Mouse (Mus musculus): ENCODE measurements around the gene Fgfr2. TPM values are rescaled to one million over a fixed set of nuclear protein-coding genes. Genes with fewer than 3 reads are reported as not detected.

Gene Fgfr2
- polyA plus RNA-seq, 1 experiment from 2014 or later: 24.9 TPM

GRCm38 (mm10) chr7:131545701-131546385 lies 1577.3 kb downstream of the Fgfr2 start:
- Histone ChIP-seq H3K36me3 (ENCODE audit: control insufficient read depth, insufficient read depth, low read length) (no peaks in the 10 kb centered on the region), H3K9ac (ENCODE audit: low read depth, low read length) (no peak overlapping the region), H3K27ac (ENCODE audit: low read depth, low read length) (no peak overlapping the region), H3K27me3 (ENCODE audit: control insufficient read depth, insufficient read depth, low read length) (peaks cover 96% of the 10 kb centered on the region), H3K4me1 (ENCODE audit: control insufficient read depth, insufficient read depth, low read length) (peaks cover 20% of the 10 kb centered on the region), H3K4me3 (ENCODE audit: low read depth, low read length) (no peak overlapping the region), H3K9me3 (replicated peaks; ENCODE audit: control insufficient read depth, low read length) (no peaks in the 10 kb centered on the region), H3K4me2 (no peak overlapping the region)
- 3% methylated on average over 13 of the region's 13 CpGs for WGBS (ENCODE audit: insufficient replicate concordance)
- ATAC-seq (replicated peaks; ENCODE audit: insufficient number of reproducible peaks, low FRiP score, low TSS enrichment): no peak

GRCm38 (mm10) chr7:131544871-131545270 lies 1578.3 kb downstream of the Fgfr2 start:
- ATAC-seq (replicated peaks; ENCODE audit: insufficient number of reproducible peaks, low FRiP score, low TSS enrichment): no peak
- Histone ChIP-seq H3K9me3 (replicated peaks; ENCODE audit: control insufficient read depth, low read length) (no peaks in the 10 kb centered on the region), H3K27ac (ENCODE audit: low read depth, low read length) (no peak overlapping the region), H3K4me2 (no peak overlapping the region), H3K36me3 (ENCODE audit: control insufficient read depth, insufficient read depth, low read length) (no peaks in the 10 kb centered on the region), H3K4me3 (ENCODE audit: low read depth, low read length) (no peak overlapping the region), H3K4me1 (ENCODE audit: control insufficient read depth, insufficient read depth, low read length) (peaks cover 20% of the 10 kb centered on the region), H3K27me3 (ENCODE audit: control insufficient read depth, insufficient read depth, low read length) (peaks cover 96% of the 10 kb centered on the region), H3K9ac (ENCODE audit: low read depth, low read length) (no peak overlapping the region)
- WGBS (ENCODE audit: insufficient replicate concordance): 2% methylated on average over 5 of the region's 5 CpGs

GRCm38 (mm10) chr7:131543623-131544481 lies 1579.3 kb downstream of the Fgfr2 start:
- WGBS (ENCODE audit: insufficient replicate concordance): under 1% methylated on average over 75 of the region's 75 CpGs

GRCm38 (mm10) chr7:131542872-131543622 lies 1580.1 kb downstream of the Fgfr2 start:
- Histone ChIP-seq H3K27ac (ENCODE audit: low read depth, low read length) (no peak overlapping the region), H3K4me2 (peak overlapping the region; percentile 75), H3K9me3 (replicated peaks; ENCODE audit: control insufficient read depth, low read length) (no peaks in the 10 kb centered on the region), H3K4me1 (ENCODE audit: control insufficient read depth, insufficient read depth, low read length) (peaks cover 20% of the 10 kb centered on the region), H3K36me3 (ENCODE audit: control insufficient read depth, insufficient read depth, low read length) (no peaks in the 10 kb centered on the region), H3K4me3 (ENCODE audit: low read depth, low read length) (peak overlapping the region; percentile 44), H3K27me3 (ENCODE audit: control insufficient read depth, insufficient read depth, low read length) (peaks cover 96% of the 10 kb centered on the region), H3K9ac (ENCODE audit: low read depth, low read length) (no peak overlapping the region)
- 1% methylated on average over 55 of the region's 71 CpGs for WGBS (ENCODE audit: insufficient replicate concordance)
- no peak for ATAC-seq (replicated peaks; ENCODE audit: insufficient number of reproducible peaks, low FRiP score, low TSS enrichment)

More at GRCm38 (mm10) chr7:131543623-131544481, 1579.3 kb downstream of the Fgfr2 start:
- no peaks in the 10 kb centered on the region for H3K36me3 ChIP-seq (ENCODE audit: control insufficient read depth, insufficient read depth, low read length)
- H3K9me3 ChIP-seq (replicated peaks; ENCODE audit: control insufficient read depth, low read length): no peaks in the 10 kb centered on the region
- H3K4me1 ChIP-seq (ENCODE audit: control insufficient read depth, insufficient read depth, low read length): peaks cover 20% of the 10 kb centered on the region
- peak overlapping the region; percentile 44 for H3K4me3 ChIP-seq (ENCODE audit: low read depth, low read length)
- H3K27me3 ChIP-seq (ENCODE audit: control insufficient read depth, insufficient read depth, low read length): peaks cover 96% of the 10 kb centered on the region
- H3K4me2 ChIP-seq: peak overlapping the region; percentile 75
- H3K9ac ChIP-seq (ENCODE audit: low read depth, low read length): no peak overlapping the region
- H3K27ac ChIP-seq (ENCODE audit: low read depth, low read length): no peak overlapping the region
- 0 out of 2 replicates have a peak, but pooled peaks have one; percentile 19 for ATAC-seq (replicated peaks; ENCODE audit: insufficient number of reproducible peaks, low FRiP score, low TSS enrichment)

- H3K9ac ChIP-seq (ENCODE audit: low read depth, low read length): no peak within 1 kb of the TSS
- WGBS (ENCODE audit: insufficient replicate concordance): 0% methylated on average over 50 of the region's 65 CpGs
- H3K4me3 ChIP-seq (ENCODE audit: low read depth, low read length): peak within 1 kb of the TSS; percentile 44
- no peak within 1 kb of the TSS for H3K27ac ChIP-seq (ENCODE audit: low read depth, low read length)
- no peaks in the 10 kb centered on the region for H3K9me3 ChIP-seq (replicated peaks; ENCODE audit: control insufficient read depth, low read length)
- peaks cover 20% of the 10 kb centered on the region for H3K4me1 ChIP-seq (ENCODE audit: control insufficient read depth, insufficient read depth, low read length)
- peaks cover 92% of the 10 kb centered on the region for H3K27me3 ChIP-seq (ENCODE audit: control insufficient read depth, insufficient read depth, low read length)
- ATAC-seq (replicated peaks; ENCODE audit: insufficient number of reproducible peaks, low FRiP score, low TSS enrichment): 0 out of 2 replicates have a peak, but pooled peaks have one; percentile 40
- no peaks in the 10 kb centered on the region for H3K36me3 ChIP-seq (ENCODE audit: control insufficient read depth, insufficient read depth, low read length)
- H3K4me2 ChIP-seq: peak within 1 kb of the TSS; percentile 75
Observed at GRCm38 (mm10) chr7:131542115-131542871, 1580.9 kb downstream of the Fgfr2 start, which contains the start of gene Hmx3. Gene Hmx3, plus strand, starts transcription at chr7:131542867.

- no peak overlapping the region for H3K27ac ChIP-seq (ENCODE audit: low read depth, low read length)
- peaks cover 84% of the 10 kb centered on the region for H3K27me3 ChIP-seq (ENCODE audit: control insufficient read depth, insufficient read depth, low read length)
- no peak overlapping the region for H3K9ac ChIP-seq (ENCODE audit: low read depth, low read length)
- no peaks in the 10 kb centered on the region for H3K9me3 ChIP-seq (replicated peaks; ENCODE audit: control insufficient read depth, low read length)
- no peaks in the 10 kb centered on the region for H3K36me3 ChIP-seq (ENCODE audit: control insufficient read depth, insufficient read depth, low read length)
- H3K4me2 ChIP-seq: peak overlapping the region; percentile 75
- H3K4me3 ChIP-seq (ENCODE audit: low read depth, low read length): peak overlapping the region; percentile 44
- no peak for ATAC-seq (replicated peaks; ENCODE audit: insufficient number of reproducible peaks, low FRiP score, low TSS enrichment)
- H3K4me1 ChIP-seq (ENCODE audit: control insufficient read depth, insufficient read depth, low read length): peaks cover 20% of the 10 kb centered on the region
- 2% methylated on average over 41 of the region's 41 CpGs for WGBS (ENCODE audit: insufficient replicate concordance)
Observed at GRCm38 (mm10) chr7:131541184-131542114, 1581.7 kb downstream of the Fgfr2 start.

GRCm38 (mm10) chr7:131539979-131540378 lies 1583.2 kb downstream of the Fgfr2 start:
- Histone ChIP-seq H3K9ac (ENCODE audit: low read depth, low read length) (no peak overlapping the region), H3K4me2 (no peak overlapping the region), H3K36me3 (ENCODE audit: control insufficient read depth, insufficient read depth, low read length) (no peaks in the 10 kb centered on the region), H3K27me3 (ENCODE audit: control insufficient read depth, insufficient read depth, low read length) (peaks cover 71% of the 10 kb centered on the region), H3K9me3 (replicated peaks; ENCODE audit: control insufficient read depth, low read length) (no peaks in the 10 kb centered on the region), H3K4me1 (ENCODE audit: control insufficient read depth, insufficient read depth, low read length) (peaks cover 20% of the 10 kb centered on the region), H3K27ac (ENCODE audit: low read depth, low read length) (no peak overlapping the region), H3K4me3 (ENCODE audit: low read depth, low read length) (no peak overlapping the region)
- ATAC-seq (replicated peaks; ENCODE audit: insufficient number of reproducible peaks, low FRiP score, low TSS enrichment): no peak
- 2% methylated on average over 7 of the region's 7 CpGs for WGBS (ENCODE audit: insufficient replicate concordance)

Data from heart, embryonic 11.5 days (tissue).